Mouse (Mus musculus): Measurements from ENCODE around the gene Adamts13. TPM values are rescaled to one million over a fixed set of nuclear protein-coding genes. Genes with fewer than 3 reads are reported as not detected.

Adamts13 gene
- polyA plus RNA-seq (2015; fragmentation: Nextera tagmentation; extraction: Ambion mirVana), result not detected in 2 replicates

DNA sequence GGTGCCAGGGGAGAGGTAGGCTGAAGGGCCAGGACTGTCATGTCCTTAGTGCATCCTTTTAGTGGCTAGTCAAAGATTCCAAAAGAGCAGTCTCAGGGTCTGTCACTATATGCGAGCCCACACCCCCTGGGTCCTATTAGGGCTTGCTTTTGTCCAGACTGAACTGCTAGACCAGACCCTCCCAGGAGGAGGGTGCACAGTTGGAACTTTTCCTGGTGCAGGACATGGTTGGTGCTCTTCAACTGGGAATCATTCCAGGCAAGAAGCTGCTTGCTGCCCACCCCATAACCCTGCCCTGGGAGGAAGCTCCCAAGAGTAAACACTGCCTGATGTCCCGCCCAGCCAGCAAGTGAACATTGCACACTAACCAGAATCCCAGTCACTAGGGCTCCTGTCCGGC lies at the start of gene Adamts13:
Gene Adamts13, plus strand, starts transcription at position 301 of the 400 bp plus-strand sequence.
- no peak for ATAC-seq

DNA sequence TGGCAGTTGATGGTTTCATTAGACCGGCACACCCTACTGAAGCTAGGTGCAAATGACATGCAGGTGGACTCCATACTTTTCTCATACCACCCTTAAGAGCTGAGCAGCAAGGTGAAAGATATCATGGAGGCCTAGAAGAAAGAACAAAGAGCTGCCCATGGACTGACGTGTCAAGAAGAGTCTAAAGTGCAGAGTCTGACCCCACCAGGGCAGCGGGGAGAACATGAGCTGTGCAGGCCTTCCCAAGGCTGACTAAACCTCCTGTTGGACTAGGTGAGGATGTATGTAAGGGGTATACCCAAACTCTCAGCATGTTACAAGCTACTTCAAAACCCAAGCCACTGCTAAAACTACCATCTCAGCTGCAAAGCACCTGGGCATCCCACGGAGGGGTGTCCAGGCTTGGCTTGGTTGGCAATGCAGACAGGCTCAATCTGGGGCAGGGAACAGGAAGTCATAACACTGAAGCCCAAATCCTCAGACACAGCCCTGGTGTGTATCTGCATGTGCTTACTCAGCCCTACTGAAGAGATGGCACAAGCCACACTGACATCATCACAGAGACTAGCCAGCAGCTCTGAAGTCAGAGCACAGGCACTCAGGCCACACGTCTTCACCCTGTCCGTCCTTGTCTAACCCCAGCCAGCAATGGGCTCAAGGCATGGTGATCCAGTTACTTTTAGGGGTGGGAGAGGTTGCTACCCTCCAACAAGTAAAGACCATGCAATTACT lies 45.3 kb upstream of the Adamts13 start:
- Histone ChIP-seq H3K4me2 (ENCODE audit: low read length) (no peak overlapping the region), H3K27me3 (ENCODE audit: control insufficient read depth, insufficient read depth, low read depth, low read length) (no peaks in the 10 kb centered on the region), H3K9ac (ENCODE audit: low read depth, low read length) (no peak overlapping the region), H3K9me3 (replicated peaks; ENCODE audit: control insufficient read depth, low read length, poor library complexity, severe bottlenecking) (no peaks in the 10 kb centered on the region), H3K36me3 (ENCODE audit: control insufficient read depth, insufficient read depth, low read length) (peaks cover 33% of the 10 kb centered on the region), H3K4me3 (ENCODE audit: low read depth, low read length) (no peak overlapping the region), H3K27ac (ENCODE audit: low read length) (no peak overlapping the region), H3K4me1 (ENCODE audit: control insufficient read depth, insufficient read depth, low read length) (peaks cover 25% of the 10 kb centered on the region)
- WGBS, result 96% methylated on average over 6 of the region's 6 CpGs
- ATAC-seq, result no peak

More for the DNA sequence above, at the start of gene Adamts13:
- no peaks in the 10 kb centered on the region; the same call in 1 of the 2 replicates for H3K27me3 ChIP-seq (ENCODE audit: control insufficient read depth, insufficient read depth, low read depth, low read length)
- no peak within 1 kb of the TSS for H3K4me2 ChIP-seq (ENCODE audit: low read length)
- H3K9ac ChIP-seq (ENCODE audit: low read depth, low read length), result no peak within 1 kb of the TSS
- no peaks in the 10 kb centered on the region for H3K9me3 ChIP-seq (replicated peaks; ENCODE audit: control insufficient read depth, low read length, poor library complexity, severe bottlenecking)
- H3K36me3 ChIP-seq (ENCODE audit: control insufficient read depth, insufficient read depth, low read length), result no peaks in the 10 kb centered on the region
- WGBS, result 68% methylated on average over 3 of the region's 3 CpGs
- H3K4me3 ChIP-seq (ENCODE audit: low read depth, low read length), result no peak within 1 kb of the TSS
- H3K27ac ChIP-seq (ENCODE audit: low read length), result no peak within 1 kb of the TSS
- H3K4me1 ChIP-seq (ENCODE audit: control insufficient read depth, insufficient read depth, low read length), result no peaks in the 10 kb centered on the region

DNA sequence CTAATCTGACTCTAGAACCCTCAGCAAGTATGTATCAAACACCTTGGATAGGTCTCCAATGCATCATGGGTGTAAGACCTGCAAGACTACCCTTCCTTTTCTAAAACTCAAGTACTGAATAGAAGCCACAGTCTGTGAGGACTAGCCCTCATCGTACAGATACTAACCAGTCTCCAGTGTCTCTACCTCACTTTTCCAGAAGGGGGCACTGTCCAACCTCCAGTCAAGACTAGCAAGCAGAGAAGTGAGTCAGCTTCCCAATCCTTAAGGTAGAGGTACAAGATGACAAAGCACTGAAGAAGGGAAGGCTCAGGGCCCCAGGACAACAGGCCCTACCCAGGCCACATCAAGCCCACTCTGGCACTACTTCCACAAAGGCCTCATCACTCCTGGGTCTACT lies 42.8 kb upstream of the Adamts13 start:
- WGBS, result 13% methylated on average over 1 of the region's 1 CpGs
- Histone ChIP-seq H3K36me3 (ENCODE audit: control insufficient read depth, insufficient read depth, low read length) (peaks cover 23% of the 10 kb centered on the region), H3K27ac (ENCODE audit: low read length) (no peak overlapping the region), H3K4me3 (ENCODE audit: low read depth, low read length) (no peak overlapping the region), H3K4me2 (ENCODE audit: low read length) (no peak overlapping the region), H3K9me3 (replicated peaks; ENCODE audit: control insufficient read depth, low read length, poor library complexity, severe bottlenecking) (no peaks in the 10 kb centered on the region), H3K27me3 (ENCODE audit: control insufficient read depth, insufficient read depth, low read depth, low read length) (no peaks in the 10 kb centered on the region), H3K4me1 (ENCODE audit: control insufficient read depth, insufficient read depth, low read length) (peaks cover 25% of the 10 kb centered on the region), H3K9ac (ENCODE audit: low read depth, low read length) (no peak overlapping the region)
- no peak for ATAC-seq

DNA sequence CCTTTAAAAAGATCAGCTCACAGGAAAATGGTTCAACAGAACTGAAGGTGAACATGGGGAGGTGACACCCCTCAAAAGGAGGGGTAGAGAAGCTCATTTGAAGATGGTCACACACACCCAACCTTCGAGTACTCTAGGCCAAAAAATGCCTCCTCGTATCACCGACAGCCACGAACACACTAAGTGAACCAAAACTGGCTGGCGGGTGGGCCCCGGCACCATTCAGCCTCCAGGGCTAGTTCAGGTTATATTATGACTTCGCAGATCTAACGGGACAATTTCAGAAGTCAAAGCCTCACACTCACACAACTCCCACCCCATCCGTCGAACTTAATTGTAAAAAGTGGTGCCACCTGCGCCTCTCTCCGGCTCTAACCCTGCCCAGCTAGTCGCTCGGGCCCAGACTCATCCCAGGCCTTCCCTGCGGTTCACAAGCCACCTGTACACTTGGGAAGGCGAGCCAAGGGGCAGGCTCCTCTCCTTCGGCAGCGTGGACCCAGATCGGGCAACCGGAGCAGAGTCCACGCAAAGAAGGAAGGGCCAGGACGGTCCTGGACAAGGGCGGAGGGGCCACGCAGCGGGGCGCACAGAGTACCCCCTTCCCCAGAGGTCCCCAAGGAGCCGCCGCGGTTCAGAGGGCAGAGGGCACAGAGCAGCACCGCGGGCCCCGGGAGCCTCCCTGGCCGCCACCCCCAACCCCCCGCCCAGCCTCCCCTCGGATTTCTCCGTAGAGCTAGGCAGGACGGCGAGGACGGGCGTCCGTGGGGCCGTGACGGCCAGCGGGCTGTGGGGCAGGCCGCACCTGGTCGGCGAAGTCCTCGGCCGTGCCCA lies 40.5 kb upstream of the Adamts13 start:
- Histone ChIP-seq H3K4me1 (ENCODE audit: control insufficient read depth, insufficient read depth, low read length) (peaks cover 25% of the 10 kb centered on the region), H3K9me3 (replicated peaks; ENCODE audit: control insufficient read depth, low read length, poor library complexity, severe bottlenecking) (no peaks in the 10 kb centered on the region), H3K9ac (ENCODE audit: low read depth, low read length) (peak overlapping the region; percentile 99), H3K36me3 (ENCODE audit: control insufficient read depth, insufficient read depth, low read length) (peaks cover 10% of the 10 kb centered on the region; the same call in 1 of the 2 replicates), H3K4me3 (ENCODE audit: low read depth, low read length) (peak overlapping the region; percentile 96), H3K27me3 (ENCODE audit: control insufficient read depth, insufficient read depth, low read depth, low read length) (no peaks in the 10 kb centered on the region), H3K27ac (ENCODE audit: low read length) (peak overlapping the region; percentile 80), H3K4me2 (ENCODE audit: low read length) (peak overlapping the region; percentile 80)
- 3% methylated on average over 37 of the region's 49 CpGs for WGBS
- ATAC-seq, result peak; percentile 24; the same call in 1 of the 2 replicates

DNA sequence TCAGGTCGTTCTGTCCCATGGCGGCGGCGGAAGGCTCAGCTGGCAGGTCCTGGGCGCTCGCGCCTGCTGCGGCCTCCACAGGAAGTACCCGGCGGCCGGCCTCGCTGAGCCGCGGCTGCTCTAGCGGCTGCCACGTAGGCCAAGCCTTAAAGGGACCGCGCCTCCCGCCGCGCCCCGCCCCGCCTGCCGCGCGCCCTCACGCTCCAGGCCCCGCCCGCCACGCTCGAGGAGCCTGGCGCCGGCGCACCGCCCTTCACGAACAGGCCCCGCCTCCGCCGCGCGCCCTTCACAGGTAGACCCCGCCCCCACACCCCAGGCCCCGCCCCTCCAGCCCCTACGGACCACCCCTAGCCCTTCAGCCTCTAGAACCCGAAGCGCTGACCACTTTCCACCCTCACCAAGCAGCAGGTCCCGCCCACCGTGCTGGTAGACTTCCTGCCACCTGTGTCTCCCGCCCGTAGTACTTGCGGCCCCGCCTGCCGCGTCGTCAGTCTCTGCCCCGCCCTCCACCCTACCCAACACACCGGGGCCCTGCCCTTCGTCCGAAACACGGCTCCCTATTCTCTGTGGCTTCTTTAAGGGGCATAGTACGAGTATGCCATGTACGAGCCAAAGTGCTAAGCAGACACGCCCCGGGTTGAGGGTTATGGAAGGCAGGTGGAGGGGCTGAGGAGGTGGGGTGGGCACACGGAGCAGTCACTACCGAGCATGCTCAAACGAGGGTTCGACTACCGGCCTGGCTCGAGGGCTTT lies 39.7 kb upstream of the Adamts13 start, which contains the start of the genes Surf4 and Stkld1:
Gene Surf4, minus strand, starts transcription at position 625 of the 752 bp plus-strand sequence.
Gene Stkld1, plus strand, starts transcription at position 744 of the 752 bp plus-strand sequence.
- Histone ChIP-seq H3K4me2 (ENCODE audit: low read length) (peak within 1 kb of the TSS; percentile 80), H3K27me3 (ENCODE audit: control insufficient read depth, insufficient read depth, low read depth, low read length) (no peaks in the 10 kb centered on the region), H3K27ac (ENCODE audit: low read length) (peak within 1 kb of the TSS; percentile 80), H3K4me1 (ENCODE audit: control insufficient read depth, insufficient read depth, low read length) (peaks cover 25% of the 10 kb centered on the region), H3K9ac (ENCODE audit: low read depth, low read length) (peak within 1 kb of the TSS; percentile 99), H3K36me3 (ENCODE audit: control insufficient read depth, insufficient read depth, low read length) (peaks cover 10% of the 10 kb centered on the region; the same call in 1 of the 2 replicates), H3K9me3 (replicated peaks; ENCODE audit: control insufficient read depth, low read length, poor library complexity, severe bottlenecking) (no peaks in the 10 kb centered on the region), H3K4me3 (ENCODE audit: low read depth, low read length) (peak within 1 kb of the TSS; percentile 96)
- ATAC-seq, result peak; percentile 94
- under 1% methylated on average over 41 of the region's 70 CpGs for WGBS

DNA sequence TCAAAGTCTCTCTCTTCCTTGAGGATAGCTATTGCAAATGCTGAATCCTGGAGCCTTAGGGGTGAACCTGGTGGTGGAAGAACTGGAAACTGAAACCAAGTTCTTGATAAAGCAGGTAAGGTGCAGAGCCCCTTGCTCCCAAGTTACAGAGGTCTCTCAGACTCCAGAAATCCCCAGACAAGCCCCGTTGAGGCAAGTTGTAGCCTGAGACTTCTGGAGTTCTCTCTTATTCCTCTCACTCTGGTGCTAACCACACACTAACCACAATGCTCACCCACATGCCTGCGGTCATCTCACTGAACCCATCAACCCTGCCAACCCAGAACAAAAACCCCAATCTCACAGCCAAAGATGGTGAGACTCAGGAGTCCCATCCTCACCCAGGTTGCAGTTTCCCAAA lies 37.9 kb upstream of the Adamts13 start:
- no peak for ATAC-seq
- 97% methylated on average over 2 of the region's 2 CpGs for WGBS

DNA sequence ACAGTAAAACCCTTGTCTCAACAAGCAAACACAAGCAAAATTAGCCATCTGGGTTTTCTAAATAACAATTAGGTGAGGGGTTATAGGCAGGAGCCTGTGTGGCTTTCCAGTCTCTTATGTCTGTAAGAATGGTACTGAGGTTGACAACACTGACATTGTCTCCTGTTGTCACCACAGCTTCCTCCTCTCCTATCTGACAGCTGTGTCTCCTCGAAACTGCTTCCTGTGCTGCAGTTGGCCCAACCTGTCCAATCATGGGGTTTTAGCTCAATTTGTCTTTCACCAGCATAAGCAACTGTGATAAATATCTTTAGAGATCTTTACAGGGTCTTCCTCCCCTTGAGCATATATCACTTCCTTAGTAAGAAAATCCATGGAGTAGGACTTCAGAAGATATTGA lies 36.8 kb upstream of the Adamts13 start:
- H3K27ac ChIP-seq (ENCODE audit: low read length), result no peak overlapping the region
- WGBS, result 65% methylated on average over 1 of the region's 1 CpGs
- no peak for ATAC-seq
- no peak overlapping the region for H3K4me3 ChIP-seq (ENCODE audit: low read depth, low read length)
- H3K4me1 ChIP-seq (ENCODE audit: control insufficient read depth, insufficient read depth, low read length), result peaks cover 12% of the 10 kb centered on the region
- H3K9ac ChIP-seq (ENCODE audit: low read depth, low read length), result no peak overlapping the region
- H3K27me3 ChIP-seq (ENCODE audit: control insufficient read depth, insufficient read depth, low read depth, low read length), result no peaks in the 10 kb centered on the region
- no peaks in the 10 kb centered on the region for H3K9me3 ChIP-seq (replicated peaks; ENCODE audit: control insufficient read depth, low read length, poor library complexity, severe bottlenecking)
- no peak overlapping the region for H3K4me2 ChIP-seq (ENCODE audit: low read length)
- H3K36me3 ChIP-seq (ENCODE audit: control insufficient read depth, insufficient read depth, low read length), result no peaks in the 10 kb centered on the region

More for the DNA sequence above, 37.9 kb upstream of the Adamts13 start:
- H3K9ac ChIP-seq (ENCODE audit: low read depth, low read length), result no peak overlapping the region
- H3K4me3 ChIP-seq (ENCODE audit: low read depth, low read length), result no peak overlapping the region
- peaks cover 4% of the 10 kb centered on the region; the same call in 1 of the 2 replicates for H3K36me3 ChIP-seq (ENCODE audit: control insufficient read depth, insufficient read depth, low read length)
- H3K4me2 ChIP-seq (ENCODE audit: low read length), result no peak overlapping the region
- H3K27me3 ChIP-seq (ENCODE audit: control insufficient read depth, insufficient read depth, low read depth, low read length), result no peaks in the 10 kb centered on the region
- H3K9me3 ChIP-seq (replicated peaks; ENCODE audit: control insufficient read depth, low read length, poor library complexity, severe bottlenecking), result no peaks in the 10 kb centered on the region
- no peak overlapping the region for H3K27ac ChIP-seq (ENCODE audit: low read length)
- peaks cover 23% of the 10 kb centered on the region for H3K4me1 ChIP-seq (ENCODE audit: control insufficient read depth, insufficient read depth, low read length)

DNA sequence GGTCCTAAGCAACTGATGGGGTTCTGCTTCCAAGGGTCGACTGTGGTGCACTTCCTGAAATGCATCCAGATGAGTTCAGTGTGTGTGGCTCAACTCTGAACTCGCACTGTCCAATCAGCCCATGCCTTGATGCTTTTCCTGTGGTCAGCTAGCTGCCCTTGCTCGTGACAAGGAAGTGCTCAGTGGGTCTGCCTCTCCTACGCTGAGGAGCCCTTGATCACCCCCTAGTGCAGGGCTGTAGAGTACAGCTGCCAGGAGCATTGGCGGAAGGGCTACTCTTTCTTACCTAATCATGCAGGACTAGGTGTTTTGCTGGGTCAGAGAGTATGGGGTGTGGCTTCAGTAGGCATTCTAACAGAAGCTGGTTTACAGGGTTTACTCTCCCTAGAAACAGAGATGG lies 31.7 kb upstream of the Adamts13 start:
- ATAC-seq, result no peak
- H3K36me3 ChIP-seq (ENCODE audit: control insufficient read depth, insufficient read depth, low read length), result no peaks in the 10 kb centered on the region
- H3K9ac ChIP-seq (ENCODE audit: low read depth, low read length), result no peak overlapping the region
- H3K27me3 ChIP-seq (ENCODE audit: control insufficient read depth, insufficient read depth, low read depth, low read length), result no peaks in the 10 kb centered on the region; the same call in 1 of the 2 replicates
- H3K4me2 ChIP-seq (ENCODE audit: low read length), result no peak overlapping the region
- no peak overlapping the region for H3K4me3 ChIP-seq (ENCODE audit: low read depth, low read length)
- H3K27ac ChIP-seq (ENCODE audit: low read length), result no peak overlapping the region
- 44% methylated on average over 5 of the region's 5 CpGs for WGBS
- no peaks in the 10 kb centered on the region for H3K4me1 ChIP-seq (ENCODE audit: control insufficient read depth, insufficient read depth, low read length)
- H3K9me3 ChIP-seq (replicated peaks; ENCODE audit: control insufficient read depth, low read length, poor library complexity, severe bottlenecking), result no peaks in the 10 kb centered on the region

Measured in midbrain, embryonic 16.5 days (tissue).